Mouse (Mus musculus) cerebellum, adult 2 months (tissue): Measurements from ENCODE around the gene Atp6v0d1.

ENCODE experiments used
- CTCF ChIP-seq: fragments of 200-500 bp; IDR thresholded peaks from 2 replicates; pipeline ENCODE4 v1.5.1; 2011; ENCODE audit warnings: low read depth, mild to moderate bottlenecking, control low read depth, low read length, moderate library complexity, borderline replicate concordance; ENCODE audit not compliant: insufficient read depth
- POLR2A ChIP-seq: fragments of 200-500 bp; IDR thresholded peaks from 2 replicates; pipeline ENCODE4 v1.6.1; 2011; ENCODE audit warnings: low read length, control low read depth, borderline replicate concordance; ENCODE audit not compliant: insufficient read depth

DNA sequence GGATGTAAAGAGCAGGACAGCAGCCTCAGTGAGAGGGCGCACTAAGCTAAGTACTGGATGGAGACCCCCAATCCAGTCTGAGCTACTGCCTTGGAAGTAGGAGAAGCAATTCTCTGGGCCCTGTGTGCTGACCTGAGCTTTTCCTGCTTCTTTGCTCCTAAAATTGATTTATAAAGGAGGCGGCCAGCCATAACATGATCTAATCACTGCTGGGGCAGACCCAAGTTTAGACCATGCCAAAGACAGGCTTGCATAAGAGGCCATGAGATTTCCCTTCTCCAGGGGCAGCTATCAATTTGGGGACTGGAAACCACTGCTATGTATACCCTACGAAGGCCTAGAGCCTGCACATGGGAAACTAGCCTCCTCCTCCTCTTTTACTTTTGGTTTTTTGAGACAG is 36.6 kb downstream of the Atp6v0d1 start:
- TF ChIP-seq CTCF = no peak
- no peak for TF ChIP-seq POLR2A
